Mouse (Mus musculus) left cerebral cortex, adult 6 months (tissue): ENCODE measurements around the gene Xdh. TPM values are rescaled to one million over a fixed set of nuclear protein-coding genes. Genes with fewer than 3 reads are reported as not detected.

Experiments
- long read RNA-seq, 2 experiments: library from polyadenylated mRNA; unstranded; transcript quantifications; one replicate each; pipeline ENCODE4 v2.0.0; 2019 to 2020
- polyA plus RNA-seq: library from polyadenylated mRNA; unstranded; fragments of <200 nt; fragmentation: Nextera tagmentation; gene quantifications from 2 replicates; pipeline ENCODE4 v1.2.3, GENCODE M21; 2021

Xdh gene
- polyA plus RNA-seq, result 1.5 and 2.8 TPM in 2 replicates
- long read RNA-seq, experiment 1, full-length matches to known transcripts, result 3 of 5 reads
- long read RNA-seq, experiment 1, partial matches to known transcripts, result 1 of 5 reads
- long read RNA-seq, experiment 1, other reads (novel, unspliced or antisense), result 1 of 5 reads
- long read RNA-seq, experiment 2, result 0 reads

GRCm38 (mm10) chr17:73950062-73950735, at the start of gene Xdh:
Xdh (minus strand) TSS chr17:73950196.

Other genes with a start within 250 kb of the Xdh start
- gene Galnt14, start 239.7 kb downstream of the Xdh start, polyA plus RNA-seq, result 14.4 and 18.5 TPM in 2 replicates
- 40.0 and 41.3 TPM in 2 replicates for gene Ehd3, start 146.1 kb downstream of the Xdh start, polyA plus RNA-seq
- not detected in 2 replicates for gene Srd5a2, start 97.7 kb upstream of the Xdh start, polyA plus RNA-seq